Mouse (Mus musculus) mouse trophoblast stem cell (cell line): Measurements from ENCODE around the gene Lyl1.

Experiments
- in situ Hi-C, 2 experiments: fragments of 300-500 bp; cut with MseI, MboI; formaldehyde crosslinking; loops; 2 replicates in 1 of 2; 3 replicates in 1 of 2; pipeline ENCODE4 v1.15.1; 2025

The Lyl1 gene

GRCm38 (mm10) chr8:84703466-84704249 is 2.4 kb downstream of the Lyl1 start:
- in situ Hi-C loops: no loop called here

GRCm38 (mm10) chr8:84704356-84704755 is 3.1 kb downstream of the Lyl1 start:
- in situ Hi-C loops: no loop called here

- in situ Hi-C loops: loop anchor here (5.0 kb wide), 1 partner anchor 107 kb away; no protein-coding TSS in a partner anchor
Measured at GRCm38 (mm10) chr8:84704867-84705831, 3.9 kb downstream of the Lyl1 start.

GRCm38 (mm10) chr8:84705960-84706359 is 4.7 kb downstream of the Lyl1 start:
- in situ Hi-C loops: loop anchor here (5.0 kb wide), 1 partner anchor 106 kb away; no protein-coding TSS in a partner anchor

GRCm38 (mm10) chr8:84706610-84707266 is 5.5 kb downstream of the Lyl1 start:
- in situ Hi-C loops: loop anchor here (5.0 kb wide), 1 partner anchor 106 kb away; no protein-coding TSS in a partner anchor

- in situ Hi-C loops: loop anchor here (5.0 kb wide), 1 partner anchor 105 kb away; no protein-coding TSS in a partner anchor
Measured at GRCm38 (mm10) chr8:84707267-84707883, 6.1 kb downstream of the Lyl1 start.

- in situ Hi-C loops: loop anchor here (5.0 kb wide), 1 partner anchor 104 kb away; no protein-coding TSS in a partner anchor
Measured at GRCm38 (mm10) chr8:84708071-84708541, 6.8 kb downstream of the Lyl1 start.

GRCm38 (mm10) chr8:84708774-84709475 is 7.7 kb downstream of the Lyl1 start:
- in situ Hi-C loops: loop anchor here (5.0 kb wide), 1 partner anchor 103 kb away; no protein-coding TSS in a partner anchor

- in situ Hi-C loops: loop anchor here (5.0 kb wide), 1 partner anchor 102 kb away; no protein-coding TSS in a partner anchor
Measured at GRCm38 (mm10) chr8:84709931-84710330, 8.7 kb downstream of the Lyl1 start.

GRCm38 (mm10) chr8:84711312-84711711 is 10.1 kb downstream of the Lyl1 start:
- in situ Hi-C loops: no loop called here

GRCm38 (mm10) chr8:84711933-84712758 is 10.9 kb downstream of the Lyl1 start:
- in situ Hi-C loops: no loop called here

- in situ Hi-C loops: no loop called here
Measured at GRCm38 (mm10) chr8:84712759-84713120, 11.5 kb downstream of the Lyl1 start.

- in situ Hi-C loops: no loop called here
Measured at GRCm38 (mm10) chr8:84713381-84713780, 12.1 kb downstream of the Lyl1 start.

GRCm38 (mm10) chr8:84714161-84714560 is 12.9 kb downstream of the Lyl1 start:
- in situ Hi-C loops: no loop called here

GRCm38 (mm10) chr8:84715893-84716468 is 14.7 kb downstream of the Lyl1 start:
- in situ Hi-C loops: no loop called here

GRCm38 (mm10) chr8:84716790-84717189 is 15.5 kb downstream of the Lyl1 start:
- in situ Hi-C loops: no loop called here

GRCm38 (mm10) chr8:84718476-84718875 is 17.2 kb downstream of the Lyl1 start:
- in situ Hi-C loops: no loop called here

- in situ Hi-C loops: no loop called here
Measured at GRCm38 (mm10) chr8:84718959-84719690, 17.9 kb downstream of the Lyl1 start.
